Mouse (Mus musculus) neutrophil, adult 65 days (primary cell): ENCODE results near the gene Olfr1241. TPM values are rescaled to one million over a fixed set of nuclear protein-coding genes. Genes with fewer than 3 reads are reported as not detected.

Experiments used
- total RNA-seq: library from RNA; stranded (reverse); gene quantifications from 2 replicates; pipeline ENCODE4 v1.2.4, GENCODE M21; 2023

The Olfr1241 gene
- total RNA-seq: not detected in 2 replicates

DNA sequence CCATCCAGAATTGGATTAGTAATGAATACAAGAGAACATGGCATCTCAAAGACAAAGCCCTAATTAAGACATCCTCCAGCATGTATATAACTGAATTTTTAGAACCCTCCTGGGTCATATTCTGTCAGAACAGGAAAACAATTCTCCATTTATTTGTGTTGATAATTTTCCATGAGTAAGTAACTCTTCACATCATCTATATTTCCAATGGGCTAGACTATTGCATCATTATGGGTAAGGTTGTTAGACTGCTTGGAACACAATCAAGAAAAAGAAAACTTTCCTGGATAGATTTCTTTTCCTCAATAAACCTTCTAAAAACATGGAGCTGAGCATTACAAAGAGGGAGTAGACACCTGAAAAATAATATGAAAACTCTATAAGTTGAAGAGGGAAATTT lies at the start of gene Olfr1241:
TSS of gene Olfr1241 (minus strand) at position 101 of the 400 bp plus-strand sequence.

GRCm38 (mm10) chr2:89531387-89531786 lies 44.5 kb upstream of the Olfr1241 start, which contains the start of gene Olfr1243:
Gene Olfr1243, minus strand, starts transcription at chr2:89531487.

GRCm38 (mm10) chr2:89498235-89498634 lies 11.3 kb upstream of the Olfr1241 start, which contains the start of gene Olfr1242:
Gene Olfr1242, minus strand, starts transcription at chr2:89498335.

GRCm38 (mm10) chr2:89442900-89443299 lies 44.0 kb downstream of the Olfr1241 start, which contains the start of gene Olfr1240:
Gene Olfr1240, minus strand, starts transcription at chr2:89443000.

Other genes with a start within 250 kb of the Olfr1241 start
- gene Olfr1228, start 233.1 kb downstream of the Olfr1241 start, total RNA-seq: not detected in 2 replicates
- gene Olfr1229, start 199.1 kb downstream of the Olfr1241 start, total RNA-seq: not detected in 2 replicates
- gene Olfr1230, start 189.9 kb downstream of the Olfr1241 start, total RNA-seq: not detected in 2 replicates
- not detected in 2 replicates for gene Olfr1231, start 180.1 kb downstream of the Olfr1241 start, total RNA-seq
- gene Olfr1232, start 157.5 kb downstream of the Olfr1241 start, total RNA-seq: not detected in 2 replicates
- gene Olfr1233, start 144.7 kb downstream of the Olfr1241 start, total RNA-seq: not detected in 2 replicates
- not detected in 2 replicates for gene Olfr1234, start 122.3 kb downstream of the Olfr1241 start, total RNA-seq
- not detected in 2 replicates for gene Olfr1238, start 77.5 kb downstream of the Olfr1241 start, total RNA-seq
- not detected in 2 replicates for gene Olfr1239, start 66.7 kb downstream of the Olfr1241 start, total RNA-seq
- not detected in 2 replicates for gene Olfr1240, start 44.1 kb downstream of the Olfr1241 start, total RNA-seq
- gene Olfr1242, start 11.2 kb upstream of the Olfr1241 start, total RNA-seq: not detected in 2 replicates
- gene Olfr1243, start 44.4 kb upstream of the Olfr1241 start, total RNA-seq: not detected in 2 replicates
- gene Olfr1245, start 91.3 kb upstream of the Olfr1241 start, total RNA-seq: not detected in 2 replicates
- gene Olfr1246, start 106.0 kb upstream of the Olfr1241 start, total RNA-seq: not detected in 2 replicates
- gene Olfr1247, start 127.0 kb upstream of the Olfr1241 start, total RNA-seq: 0.20 and 0.51 TPM in 2 replicates
- gene Olfr1248, start 131.1 kb upstream of the Olfr1241 start, total RNA-seq: not detected in 2 replicates
- not detected in 2 replicates for gene Olfr1249, start 147.9 kb upstream of the Olfr1241 start, total RNA-seq
- gene Olfr1250, start 174.3 kb upstream of the Olfr1241 start, total RNA-seq: not detected in 2 replicates
- not detected in 2 replicates for gene Olfr1251, start 184.8 kb upstream of the Olfr1241 start, total RNA-seq
- gene Olfr1252, start 237.9 kb upstream of the Olfr1241 start, total RNA-seq: not detected in 2 replicates